In the genomic region with DNA sequence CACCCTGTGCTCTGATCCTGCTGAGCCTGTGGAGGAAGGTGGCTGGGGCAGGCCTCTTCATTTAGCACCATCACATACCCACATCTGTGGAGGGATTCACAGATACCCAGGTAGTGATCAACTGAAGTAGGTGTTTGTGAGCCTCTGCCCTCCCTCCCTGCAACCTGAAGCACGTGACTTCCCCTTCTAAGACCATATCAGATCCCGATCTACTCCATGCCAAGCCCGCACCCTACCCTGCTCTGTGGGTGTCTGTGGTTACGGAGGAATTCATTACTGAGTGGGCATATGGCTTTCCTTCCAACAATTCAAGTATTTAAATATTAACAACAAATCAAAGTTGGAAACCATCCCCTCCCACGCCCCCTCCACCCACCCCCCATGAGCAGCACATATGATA, we compare ENCODE assay signal across 21 mouse cellular contexts. TPM values are rescaled to one million over a fixed set of nuclear protein-coding genes. Genes with fewer than 3 reads are reported as not detected.
DNase-seq lines count a peak whose midpoint lies in the region; ATAC-seq and TF ChIP-seq lines count a peak whose summit lies in the region.
"Had no signal": no experiment of that assay in that cellular context is flagged by ENCODE, and none has a peak within 500 bp of the region (broad histone marks: within the 10 kb centered on the region; RNA-seq: fewer than 3 reads in every experiment).

No protein-coding gene starts in this region.

- H3K9me3 ChIP-seq in heart, embryonic 13.5 days, result no peaks in the 10 kb centered on the region
- H3K9me3 ChIP-seq: embryonic facial prominence, embryonic 12.5 days; heart, embryonic 15.5 days; midbrain, embryonic 13.5 days; neural tube, embryonic 13.5 days had no signal

- no peak overlapping the region for H3K9ac ChIP-seq in heart, embryonic 13.5 days
- no peak overlapping the region for H3K9ac ChIP-seq in heart, adult 2 months (ENCODE audit: low read depth, low read length)
- H3K9ac ChIP-seq: embryonic facial prominence, embryonic 12.5 days; heart, embryonic 15.5 days; liver, embryonic 14.5 days; midbrain, embryonic 13.5 days; neural tube, embryonic 13.5 days had no signal

- H3ac ChIP-seq in C2C12 (ENCODE audit: control insufficient read depth, insufficient read length, low read depth), result peak overlapping the region; percentile 47

- no peak for TF ChIP-seq POLR2A in heart, adult 2 months (IDR thresholded peaks at IDR 0.05; ENCODE audit: insufficient read depth, low read depth, low read length)

- H3K79me3 ChIP-seq in C2C12 (ENCODE audit: low read depth), result peaks cover under 1% of the 10 kb centered on the region

- H3K36me3 ChIP-seq in heart, embryonic 13.5 days, result no peaks in the 10 kb centered on the region; the same call in 1 of the 2 replicates
- H3K36me3 ChIP-seq in heart, adult 2 months (ENCODE audit: control insufficient read depth, insufficient read depth, low read length), result no peaks in the 10 kb centered on the region; the same call in 1 of the 2 replicates
- H3K36me3 ChIP-seq in C2C12 (ENCODE audit: control insufficient read depth, insufficient read depth), result peaks cover 3% of the 10 kb centered on the region
- H3K36me3 ChIP-seq: embryonic facial prominence, embryonic 12.5 days; heart, embryonic 15.5 days; midbrain, embryonic 13.5 days; neural tube, embryonic 13.5 days had no signal

- WGBS in heart, embryonic 13.5 days, result 83% methylated on average over 5 of the region's 5 CpGs
- 89% methylated on average over 5 of the region's 5 CpGs for WGBS in heart, adult 2 months

- TF ChIP-seq EP300 in heart, adult 2 months (IDR thresholded peaks at IDR 0.05; ENCODE audit: insufficient read depth, low read depth, low read length), result no peak

- no peak for TF ChIP-seq CTCF in heart, adult 2 months (IDR thresholded peaks at IDR 0.05)
- TF ChIP-seq CTCF in C2C12 (IDR thresholded peaks at IDR 0.05; ENCODE audit: control insufficient read depth, insufficient read depth, insufficient read length), result no peak

- peaks cover 4% of the 10 kb centered on the region; the same call in 1 of the 2 replicates for H3K27me3 ChIP-seq in heart, embryonic 13.5 days (replicated peaks)
- no peaks in the 10 kb centered on the region for H3K27me3 ChIP-seq in heart, adult 2 months (ENCODE audit: control insufficient read depth, insufficient read depth, low read length)
- H3K27me3 ChIP-seq in C2C12 (ENCODE audit: control insufficient read depth, insufficient read depth, insufficient read length), result no peaks in the 10 kb centered on the region
- H3K27me3 ChIP-seq: midbrain, embryonic 13.5 days; neural tube, embryonic 13.5 days had no signal

- intact Hi-C loops in heart, adult 2 months (cut with DNase I), result no loop called here

- H3K4me3 ChIP-seq in heart, embryonic 13.5 days, result no peak overlapping the region
- H3K4me3 ChIP-seq in heart, adult 2 months, result no peak overlapping the region
- no peak overlapping the region for H3K4me3 ChIP-seq in C2C12 (ENCODE audit: insufficient read depth, poor library complexity, severe bottlenecking)
- H3K4me3 ChIP-seq: embryonic facial prominence, embryonic 12.5 days; heart, embryonic 15.5 days; midbrain, embryonic 13.5 days; neural tube, embryonic 13.5 days had no signal

- peaks cover 59% of the 10 kb centered on the region for H3K4me1 ChIP-seq in heart, embryonic 13.5 days
- peaks cover 12% of the 10 kb centered on the region for H3K4me1 ChIP-seq in heart, adult 2 months (ENCODE audit: control insufficient read depth, insufficient read depth, low read length)

- H3K4me2 ChIP-seq in heart, embryonic 13.5 days, result no peak overlapping the region
- H3K4me2 ChIP-seq: embryonic facial prominence, embryonic 12.5 days; neural tube, embryonic 13.5 days had no signal

- H3K79me2 ChIP-seq in heart, adult 2 months (replicated peaks; ENCODE audit: control insufficient read depth, insufficient read depth, low read length), result no peaks in the 10 kb centered on the region
- H3K79me2 ChIP-seq in C2C12 (ENCODE audit: control insufficient read depth, insufficient read depth), result no peaks in the 10 kb centered on the region

- no peak for ATAC-seq in heart, embryonic 13.5 days (ENCODE audit: extremely low read depth, insufficient number of reproducible peaks, low FRiP score, low TSS enrichment)
- ATAC-seq in granulocyte monocyte progenitor cell, adult 5-6 weeks (replicated peaks; ENCODE audit: poor library complexity, severe bottlenecking), result 0 out of 2 replicates have a peak, but pooled peaks have one; percentile 6

- H3K27ac ChIP-seq in heart, embryonic 13.5 days (replicated peaks), result peak overlapping the region; percentile 76
- H3K27ac ChIP-seq in heart, adult 2 months, result no peak overlapping the region
- H3K27ac ChIP-seq: embryonic facial prominence, embryonic 12.5 days; liver, embryonic 14.5 days had no signal

- peak; percentile 30 for DNase-seq in cerebellum, adult 11-12 months
- no peak for DNase-seq in cerebellum, postnatal 10 days
- DNase-seq in heart, adult 2 months, result no peak
- DNase-seq in natural killer cell, adult 2 months (ENCODE audit: low spot score in 2 of 2), result no peak
- no peak for DNase-seq in right cerebral cortex, postnatal 10 days (ENCODE audit: low spot score in 2 of 2)
- DNase-seq: adrenal gland, postnatal 36 days; cerebellum, postnatal 14 days; gastrocnemius, postnatal 36 days; heart, postnatal 36 days; kidney, adult 9 months; kidney, postnatal 14 days; lung, postnatal 10 days had no signal

TF ChIP-seq in C2C12, 6 proteins besides CTCF, POLR2A, EP300 and RAD21:
- TF ChIP-seq MYOG (IDR thresholded peaks at IDR 0.05; ENCODE audit: control insufficient read depth, extremely low read depth, insufficient read length), result no peak
- no peak for TF ChIP-seq MYOD1 (IDR thresholded peaks at IDR 0.05; ENCODE audit: control insufficient read depth, insufficient read length, low read depth)
- TF ChIP-seq USF1 (IDR thresholded peaks at IDR 0.05; ENCODE audit: low read depth), result peak; percentile 52
- no peak for TF ChIP-seq CEBPB (IDR thresholded peaks at IDR 0.05; ENCODE audit: low read depth)

RNA-seq across cellular contexts. Expression of a gene that starts 16.7 kb away (rescaled TPM):
- polyA plus RNA-seq in heart, embryonic 13.5 days (2015; fragmentation: Nextera tagmentation; extraction: Ambion mirVana), result 9.3 and 10.2 TPM in 2 replicates
- 1 to 10 TPM; 4.3 to 4.7 TPM for total RNA-seq in heart, adult 2 months (2021)
- 6.6 and 7.2 TPM in 2 replicates for polyA plus RNA-seq in heart, adult 2 months (2012; rRNA removed)
- 24.3 TPM for polyA plus RNA-seq in C2C12 (2012; fragmentation: generic; extraction: Trizol)
- total RNA-seq in granulocyte monocyte progenitor cell, adult 5-6 weeks (2014; fragmentation: Nextera tagmentation), result 14.9 and 17.6 TPM in 2 replicates
- 3.8 and 8.8 TPM in 2 replicates for total RNA-seq in granulocyte monocyte progenitor cell, adult 5-6 weeks (2017)

RNA-seq across cellular contexts. Expression of a gene that starts 33.0 kb away (rescaled TPM):
- polyA plus RNA-seq in heart, embryonic 13.5 days (2015; fragmentation: Nextera tagmentation; extraction: Ambion mirVana), result 0.17 and 0.25 TPM in 2 replicates
- 1 to 10 TPM; 1.8 to 3.4 TPM for total RNA-seq in heart, adult 2 months (2021)
- 2.5 and 2.8 TPM in 2 replicates for polyA plus RNA-seq in heart, adult 2 months (2012; rRNA removed)
- 0.08 TPM for polyA plus RNA-seq in C2C12 (2012; fragmentation: generic; extraction: Trizol)
- total RNA-seq in granulocyte monocyte progenitor cell, adult 5-6 weeks (2014; fragmentation: Nextera tagmentation), result not detected in 2 replicates
- not detected in 2 replicates for total RNA-seq in granulocyte monocyte progenitor cell, adult 5-6 weeks (2017)

RNA-seq across cellular contexts. Expression of a gene that starts 52.3 kb away (rescaled TPM):
- polyA plus RNA-seq in heart, embryonic 13.5 days (2015; fragmentation: Nextera tagmentation; extraction: Ambion mirVana), result 0.05 and 0.28 TPM in 2 replicates
- total RNA-seq in heart, adult 2 months (2021), result under 1 TPM; 0.23 to 0.27 TPM
- polyA plus RNA-seq in heart, adult 2 months (2012; rRNA removed), result 0.94 and 1.0 TPM in 2 replicates
- polyA plus RNA-seq in C2C12 (2012; fragmentation: generic; extraction: Trizol), result 0.06 TPM
- total RNA-seq in granulocyte monocyte progenitor cell, adult 5-6 weeks (2014; fragmentation: Nextera tagmentation), result not detected in 2 replicates
- not detected in 2 replicates for total RNA-seq in granulocyte monocyte progenitor cell, adult 5-6 weeks (2017)
- total RNA-seq: layer of hippocampus, adult 18-20 months had no signal
